Mouse (Mus musculus) spleen, postnatal 4 days (tissue): ENCODE data around the gene Crim1.

ENCODE experiments used
- DNase-seq, 2 experiments: peaks; one replicate each; pipeline ENCODE4 v3.0.0; 2022; ENCODE audit warnings: low spot score in 2 of 2

Gene Crim1

GRCm38 (mm10) chr17:78417381-78418281 lies 217.6 kb downstream of the Crim1 start, which contains the start of gene Fez2:
Gene Fez2 (minus strand): TSS chr17:78418152.
- DNase-seq, result peak; percentile 95 to 99

- DNase-seq, result no peak
Observed at GRCm38 (mm10) chr17:78419216-78419615, 219.2 kb downstream of the Crim1 start.

DNA sequence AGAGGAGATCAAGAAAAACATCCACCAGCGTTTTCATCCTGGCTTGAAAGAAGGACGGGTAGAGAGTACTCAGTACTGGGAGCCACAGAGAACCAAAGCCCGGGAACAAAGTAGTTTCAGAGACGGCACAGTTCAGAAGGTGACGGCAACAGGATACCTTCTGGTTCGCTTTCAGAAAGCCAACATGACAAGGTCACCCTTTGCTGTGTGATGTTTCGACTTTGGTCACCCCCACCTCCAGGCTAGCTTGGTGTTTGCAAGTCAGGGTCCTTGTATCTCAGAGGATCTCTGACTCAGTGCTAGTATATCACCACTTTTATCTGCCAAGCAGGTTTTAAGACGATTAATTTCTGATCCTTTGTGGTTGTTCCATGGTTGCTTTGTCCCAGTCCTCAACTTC lies 225.0 kb downstream of the Crim1 start:
- DNase-seq, result no peak
